Mouse (Mus musculus): ENCODE results near the gene P2rx3.

DNA sequence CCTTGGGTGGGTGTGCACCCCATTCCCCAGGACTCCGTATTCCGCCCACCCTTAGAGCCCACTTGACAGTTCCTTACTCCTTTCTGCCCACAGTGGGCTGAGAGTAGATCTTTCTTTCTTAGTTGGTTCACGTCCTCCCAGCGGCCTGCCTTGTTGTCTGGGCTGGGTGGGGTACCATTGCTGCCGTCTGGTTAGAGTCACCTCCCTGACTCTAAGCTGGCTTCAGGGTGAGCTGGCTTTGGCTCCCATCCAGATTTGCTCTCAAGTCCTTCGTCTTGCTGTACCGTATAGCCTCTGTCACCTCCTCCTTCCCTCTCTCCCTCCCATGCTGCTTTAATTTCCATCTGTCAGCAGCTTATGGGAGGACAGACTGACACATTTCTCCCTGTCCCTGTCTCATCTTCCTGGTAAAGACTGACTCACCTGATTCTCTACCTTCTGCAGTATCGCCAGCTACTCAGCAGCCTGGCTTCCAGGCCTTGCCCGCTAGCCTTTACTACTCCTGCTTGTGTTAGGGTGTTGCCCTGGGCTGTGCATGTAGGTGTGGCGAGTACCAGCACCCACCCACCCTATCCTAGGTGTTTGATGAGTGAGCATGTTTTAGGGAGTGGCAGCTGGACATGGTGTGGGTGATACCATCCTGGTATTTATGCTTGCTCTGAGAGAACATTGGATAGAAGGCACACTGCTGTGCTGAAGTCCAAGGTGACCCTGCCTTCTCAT is 30.8 kb upstream of the P2rx3 start:
- TF ChIP-seq CTCF (IDR thresholded peaks at IDR 0.05; ENCODE audit: borderline replicate concordance, insufficient read depth, low read depth, low read length): no peak
- no peak for TF ChIP-seq POLR2A (IDR thresholded peaks at IDR 0.05; ENCODE audit: borderline replicate concordance, insufficient read depth, low read length)

Measured in cerebellum, adult 2 months (tissue).